Mouse (Mus musculus): Measurements from ENCODE around the gene Yipf3. TPM values are rescaled to one million over a fixed set of nuclear protein-coding genes. Genes with fewer than 3 reads are reported as not detected.

Yipf3 gene
- total RNA-seq, 2 experiments from 2014 or later, result 64.6 TPM

GRCm38 (mm10) chr17:46284653-46285052 is 36.8 kb downstream of the Yipf3 start:
- no peak for DNase-seq

- DNase-seq, result no peak
Measured at GRCm38 (mm10) chr17:46285407-46285806, 37.5 kb downstream of the Yipf3 start.

GRCm38 (mm10) chr17:46287678-46288095 is 39.8 kb downstream of the Yipf3 start:
- peak; percentile 83 for DNase-seq

- DNase-seq, result no peak
Measured at GRCm38 (mm10) chr17:46296601-46297000, 48.7 kb downstream of the Yipf3 start.

GRCm38 (mm10) chr17:46297028-46297363 is 49.1 kb downstream of the Yipf3 start:
- DNase-seq, result no peak

- DNase-seq, result peak; percentile 33
Measured at GRCm38 (mm10) chr17:46297364-46298219, 49.7 kb downstream of the Yipf3 start, which contains the start of gene Dlk2. TSS of gene Dlk2 (plus strand) at chr17:46297421.

- peak; percentile 91 for DNase-seq
Measured at GRCm38 (mm10) chr17:46298220-46298913, 50.5 kb downstream of the Yipf3 start.

GRCm38 (mm10) chr17:46301892-46302291 is 54.0 kb downstream of the Yipf3 start:
- no peak for DNase-seq

Small RNA genes within 50 kb of the gene (microRNA-seq; reads per million reads assigned to microRNA genes)
- 0 to 0.35 reads per million in 2 experiments for gene Mir693

Other genes starting within 250 kb of the Yipf3 start
- gene Vegfa, start 215.7 kb upstream of the Yipf3 start, total RNA-seq (2021), result 100 to 1,000 TPM; 192 to 209 TPM
- gene Mrps18a, start 137.1 kb upstream of the Yipf3 start, total RNA-seq (2021), result 100 to 1,000 TPM; 106 to 110 TPM
- gene Rsph9, start 103.9 kb upstream of the Yipf3 start, total RNA-seq (2021), result 1 to 10 TPM; 1.5 to 2.8 TPM
- 10 to 100 TPM; 16.2 to 17.5 TPM for gene Mad2l1bp, start 94.5 kb upstream of the Yipf3 start, total RNA-seq (2021)
- gene Gtpbp2, start 87.0 kb upstream of the Yipf3 start, total RNA-seq (2021), result 10 to 100 TPM; 78.1 to 84.9 TPM
- 10 to 100 TPM; 20.3 to 21.7 TPM for gene Polh, start 45.4 kb upstream of the Yipf3 start, total RNA-seq (2021)
- 10 to 100 TPM; 26.9 to 28.7 TPM for gene Xpo5, start 45.3 kb upstream of the Yipf3 start, total RNA-seq (2021)
- gene Polr1c, start within 50 bp of the Yipf3 start, total RNA-seq (2021), result 10 to 100 TPM; 26.2 to 30.5 TPM
- gene Lrrc73, start 5.5 kb downstream of the Yipf3 start, total RNA-seq (2021), result under 1 TPM; 0.81 to 0.90 TPM
- gene Tjap1, start 34.9 kb downstream of the Yipf3 start, total RNA-seq (2021), result 10 to 100 TPM; 55.0 to 59.0 TPM
- 1 to 10 TPM in 1 of 2 experiments, under 1 TPM in 1; 0.95 to 1.1 TPM for gene Dlk2, start 49.3 kb downstream of the Yipf3 start, total RNA-seq (2021)
- gene Abcc10, start 80.3 kb downstream of the Yipf3 start, total RNA-seq (2021), result 1 to 10 TPM; 5.1 to 5.8 TPM
- 10 to 100 TPM; 24.2 to 25.8 TPM for gene Zfp318, start 135.7 kb downstream of the Yipf3 start, total RNA-seq (2021)
- under 1 TPM; 0.36 to 0.52 TPM for gene Crip3, start 180.8 kb downstream of the Yipf3 start, total RNA-seq (2021)
- gene Slc22a7, start 190.4 kb downstream of the Yipf3 start, total RNA-seq (2021), result not detected
- under 1 TPM; 0.33 to 0.45 TPM for gene Ttbk1, start 239.6 kb downstream of the Yipf3 start, total RNA-seq (2021)
- gene Dnph1, start 248.6 kb downstream of the Yipf3 start, total RNA-seq (2021), result 10 to 100 TPM in 1 of 2 experiments, 1 to 10 TPM in 1; 9.5 to 10.2 TPM